Mouse (Mus musculus): ENCODE results near the gene Tgfb1i1.

Tgfb1i1 gene

GRCm38 (mm10) chr7:128288923-128289544, 42.4 kb downstream of the Tgfb1i1 start:
- DNase-seq (ENCODE audit: low spot score in 2 of 2) = no peak

GRCm38 (mm10) chr7:128294785-128295184, 48.2 kb downstream of the Tgfb1i1 start:
- DNase-seq (ENCODE audit: low spot score in 2 of 2) = no peak

GRCm38 (mm10) chr7:128296514-128296913, 49.9 kb downstream of the Tgfb1i1 start:
- DNase-seq (ENCODE audit: low spot score in 2 of 2) = no peak

GRCm38 (mm10) chr7:128297291-128297616, 50.6 kb downstream of the Tgfb1i1 start:
- DNase-seq (ENCODE audit: low spot score in 2 of 2) = no peak

- peak; percentile 64 to 70 for DNase-seq (ENCODE audit: low spot score in 2 of 2)
Observed at GRCm38 (mm10) chr7:128297617-128298480, 51.2 kb downstream of the Tgfb1i1 start, which contains the start of gene BC017158. Gene BC017158 (minus strand): TSS chr7:128298170.

GRCm38 (mm10) chr7:128298481-128299342, 52.1 kb downstream of the Tgfb1i1 start:
- no peak for DNase-seq (ENCODE audit: low spot score in 2 of 2)

GRCm38 (mm10) chr7:128300952-128301351, 54.3 kb downstream of the Tgfb1i1 start:
- no peak for DNase-seq (ENCODE audit: low spot score in 2 of 2)

GRCm38 (mm10) chr7:128302151-128302550, 55.5 kb downstream of the Tgfb1i1 start:
- DNase-seq (ENCODE audit: low spot score in 2 of 2) = no peak

- DNase-seq (ENCODE audit: low spot score in 2 of 2) = no peak
Observed at GRCm38 (mm10) chr7:128304198-128304597, 57.6 kb downstream of the Tgfb1i1 start.

- peak in 1 of 2 experiments; percentile 35 for DNase-seq (ENCODE audit: low spot score in 2 of 2)
Observed at GRCm38 (mm10) chr7:128304907-128305306, 58.3 kb downstream of the Tgfb1i1 start.

Data from urinary bladder, adult 18-20 months (tissue).